Mouse (Mus musculus): ENCODE results near the gene Sox11. TPM values are rescaled to one million over a fixed set of nuclear protein-coding genes. Genes with fewer than 3 reads are reported as not detected.
A peak's percentile ranks its signal among the peaks of the same experiment; 100 is the strongest.

Sox11 gene
- polyA plus RNA-seq (2015; fragmentation: Nextera tagmentation; extraction: Ambion mirVana): 467 and 470 TPM in 2 replicates

- WGBS: under 1% methylated on average over 81 of the region's 95 CpGs
- H3K9me3 ChIP-seq: no peaks in the 10 kb centered on the region
- H3K9ac ChIP-seq: peak within 1 kb of the TSS; percentile 97
- H3K4me1 ChIP-seq: peaks cover 17% of the 10 kb centered on the region
- peak within 1 kb of the TSS; percentile 99 for H3K27ac ChIP-seq
- peak within 1 kb of the TSS; percentile 63 for H3K4me2 ChIP-seq
- peak; percentile 48 for ATAC-seq (replicated peaks)
- H3K4me3 ChIP-seq: peak within 1 kb of the TSS; percentile 82
- no peaks in the 10 kb centered on the region for H3K27me3 ChIP-seq (replicated peaks)
- no peaks in the 10 kb centered on the region for H3K36me3 ChIP-seq (replicated peaks)
Observed at GRCm38 (mm10) chr12:27341871-27342690, at the start of gene Sox11. Sox11 (minus strand) TSS chr12:27342574.

GRCm38 (mm10) chr12:27391652-27392305 is 49.4 kb upstream of the Sox11 start:
- Histone ChIP-seq H3K36me3 (replicated peaks) (no peaks in the 10 kb centered on the region), H3K9me3 (no peaks in the 10 kb centered on the region), H3K4me3 (no peak overlapping the region), H3K27ac (no peak overlapping the region), H3K4me1 (no peaks in the 10 kb centered on the region), H3K27me3 (replicated peaks) (no peaks in the 10 kb centered on the region), H3K4me2 (no peak overlapping the region), H3K9ac (no peak overlapping the region)
- ATAC-seq (replicated peaks): no peak
- WGBS: 44% methylated on average over 7 of the region's 7 CpGs

GRCm38 (mm10) chr12:27390439-27390838 is 48.1 kb upstream of the Sox11 start:
- no peaks in the 10 kb centered on the region for H3K27me3 ChIP-seq (replicated peaks)
- no peak overlapping the region for H3K9ac ChIP-seq
- ATAC-seq (replicated peaks): no peak
- no peaks in the 10 kb centered on the region for H3K9me3 ChIP-seq
- H3K4me1 ChIP-seq: no peaks in the 10 kb centered on the region
- H3K4me3 ChIP-seq: no peak overlapping the region
- H3K27ac ChIP-seq: no peak overlapping the region
- no peaks in the 10 kb centered on the region for H3K36me3 ChIP-seq (replicated peaks)
- 59% methylated on average over 3 of the region's 3 CpGs for WGBS
- H3K4me2 ChIP-seq: no peak overlapping the region

GRCm38 (mm10) chr12:27389429-27389828 is 47.1 kb upstream of the Sox11 start:
- H3K36me3 ChIP-seq (replicated peaks): no peaks in the 10 kb centered on the region
- H3K27me3 ChIP-seq (replicated peaks): no peaks in the 10 kb centered on the region
- ATAC-seq (replicated peaks): no peak
- H3K4me2 ChIP-seq: no peak overlapping the region
- H3K9me3 ChIP-seq: no peaks in the 10 kb centered on the region
- no peak overlapping the region for H3K27ac ChIP-seq
- no peak overlapping the region for H3K9ac ChIP-seq
- H3K4me3 ChIP-seq: no peak overlapping the region
- H3K4me1 ChIP-seq: no peaks in the 10 kb centered on the region

- ATAC-seq (replicated peaks): no peak
- Histone ChIP-seq H3K4me3 (no peak overlapping the region), H3K4me2 (no peak overlapping the region), H3K27ac (no peak overlapping the region), H3K27me3 (replicated peaks) (no peaks in the 10 kb centered on the region), H3K9me3 (no peaks in the 10 kb centered on the region), H3K9ac (no peak overlapping the region), H3K36me3 (replicated peaks) (no peaks in the 10 kb centered on the region), H3K4me1 (no peaks in the 10 kb centered on the region)
- WGBS: 83% methylated on average over 3 of the region's 3 CpGs
Observed at GRCm38 (mm10) chr12:27372505-27372904, 30.1 kb upstream of the Sox11 start.

- Histone ChIP-seq H3K4me2 (no peak overlapping the region), H3K4me3 (no peak overlapping the region), H3K9ac (no peak overlapping the region), H3K27ac (no peak overlapping the region), H3K27me3 (replicated peaks) (no peaks in the 10 kb centered on the region), H3K4me1 (no peaks in the 10 kb centered on the region), H3K36me3 (replicated peaks) (no peaks in the 10 kb centered on the region), H3K9me3 (no peaks in the 10 kb centered on the region)
- no peak for ATAC-seq (replicated peaks)
- 82% methylated on average over 2 of the region's 2 CpGs for WGBS
Observed at GRCm38 (mm10) chr12:27370756-27371155, 28.4 kb upstream of the Sox11 start.

GRCm38 (mm10) chr12:27367476-27367875 is 25.1 kb upstream of the Sox11 start:
- H3K27ac ChIP-seq: no peak overlapping the region
- 86% methylated on average over 2 of the region's 2 CpGs for WGBS
- no peaks in the 10 kb centered on the region for H3K36me3 ChIP-seq (replicated peaks)
- no peak overlapping the region for H3K4me2 ChIP-seq
- no peak overlapping the region for H3K9ac ChIP-seq
- H3K27me3 ChIP-seq (replicated peaks): no peaks in the 10 kb centered on the region
- no peaks in the 10 kb centered on the region for H3K9me3 ChIP-seq
- no peak overlapping the region for H3K4me3 ChIP-seq
- H3K4me1 ChIP-seq: 0 out of 2 replicates have a peak, but pooled peaks cover 7% of the 10 kb centered on the region
- ATAC-seq (replicated peaks): no peak

GRCm38 (mm10) chr12:27363840-27364640 is 21.7 kb upstream of the Sox11 start:
- 0 out of 2 replicates have a peak, but pooled peaks cover 7% of the 10 kb centered on the region for H3K4me1 ChIP-seq
- WGBS: 38% methylated on average over 16 of the region's 16 CpGs
- peak overlapping the region; percentile 24 for H3K4me2 ChIP-seq
- H3K27me3 ChIP-seq (replicated peaks): no peaks in the 10 kb centered on the region
- no peak overlapping the region for H3K9ac ChIP-seq
- peak overlapping the region; percentile 38; the same call in 1 of the 2 replicates for H3K27ac ChIP-seq
- ATAC-seq (replicated peaks): peak; percentile 60
- H3K4me3 ChIP-seq: no peak overlapping the region
- no peaks in the 10 kb centered on the region for H3K9me3 ChIP-seq
- no peaks in the 10 kb centered on the region for H3K36me3 ChIP-seq (replicated peaks)

- peak overlapping the region; percentile 69 for H3K27ac ChIP-seq
- no peaks in the 10 kb centered on the region for H3K9me3 ChIP-seq
- no peak overlapping the region for H3K9ac ChIP-seq
- no peaks in the 10 kb centered on the region for H3K27me3 ChIP-seq (replicated peaks)
- ATAC-seq (replicated peaks): peak; percentile 65
- H3K36me3 ChIP-seq (replicated peaks): no peaks in the 10 kb centered on the region
- H3K4me1 ChIP-seq: peaks cover 18% of the 10 kb centered on the region
- peak overlapping the region; percentile 19; the same call in 1 of the 2 replicates for H3K4me2 ChIP-seq
- 14% methylated on average over 12 of the region's 12 CpGs for WGBS
- no peak overlapping the region for H3K4me3 ChIP-seq
Observed at GRCm38 (mm10) chr12:27357076-27357637, 14.8 kb upstream of the Sox11 start.

GRCm38 (mm10) chr12:27356571-27356970 is 14.2 kb upstream of the Sox11 start:
- whole genome bisulfite sequencing: 59% methylated on average over 5 of the region's 5 CpGs
- H3K27ac ChIP-seq: peak overlapping the region; percentile 69; the same call in 1 of the 2 replicates
- H3K4me2 ChIP-seq: no peak overlapping the region

GRCm38 (mm10) chr12:27343606-27344410 is 1.4 kb upstream of the Sox11 start:
- H3K27me3 ChIP-seq (replicated peaks): no peaks in the 10 kb centered on the region
- H3K27ac ChIP-seq: peak overlapping the region; percentile 99
- 3% methylated on average over 17 of the region's 17 CpGs for WGBS
- peak; percentile 7 for ATAC-seq (replicated peaks)
- H3K36me3 ChIP-seq (replicated peaks): no peaks in the 10 kb centered on the region
- peak overlapping the region; percentile 63 for H3K4me2 ChIP-seq
- peak overlapping the region; percentile 83 for H3K9ac ChIP-seq
- H3K9me3 ChIP-seq: no peaks in the 10 kb centered on the region
- peak overlapping the region; percentile 82 for H3K4me3 ChIP-seq
- peaks cover 17% of the 10 kb centered on the region for H3K4me1 ChIP-seq

More at GRCm38 (mm10) chr12:27356571-27356970, 14.2 kb upstream of the Sox11 start:
- no peaks in the 10 kb centered on the region for H3K27me3 ChIP-seq (replicated peaks)
- peaks cover 18% of the 10 kb centered on the region for H3K4me1 ChIP-seq
- no peak overlapping the region for H3K9ac ChIP-seq
- no peak for ATAC-seq (replicated peaks)
- no peaks in the 10 kb centered on the region for H3K36me3 ChIP-seq (replicated peaks)
- no peak overlapping the region for H3K4me3 ChIP-seq
- H3K9me3 ChIP-seq: no peaks in the 10 kb centered on the region
